Mouse (Mus musculus) G1E (cell line): Measurements from ENCODE around the gene Olfr770.

Source experiments
- CTCF ChIP-seq: IDR thresholded peaks from 2 replicates; pipeline ENCODE4 v1.5.1; 2012; ENCODE audit warnings: low read depth, low read length, inconsistent platforms, mixed read lengths
- GATA1 ChIP-seq: IDR thresholded peaks from 2 replicates; pipeline ENCODE4 v1.6.1; 2012; ENCODE audit warnings: borderline replicate concordance, low read length, inconsistent platforms, mixed read lengths
- GATA2 ChIP-seq: IDR thresholded peaks from 2 replicates; pipeline ENCODE4 v1.6.1; 2012; ENCODE audit warnings: low read depth, low read length, inconsistent platforms, borderline replicate concordance
- TAL1 ChIP-seq: conservative IDR thresholded peaks from 2 replicates; pipeline ENCODE4 v1.6.1; 2012; ENCODE audit warnings: low read depth, low read length, inconsistent platforms, mixed read lengths

GRCm38 (mm10) chr10:129117761-129118160 is 21.0 kb downstream of the Olfr770 start, which contains the start of gene Olfr769:
- no peak for TF ChIP-seq GATA1
- no peak for TF ChIP-seq CTCF
- TF ChIP-seq TAL1, result no peak
- TF ChIP-seq GATA2, result no peak
